8 mouse cellular contexts compared by ENCODE assay signal in genomic region chr2:30093471-30094207, GRCm38 (mm10). TPM values are rescaled to one million over a fixed set of nuclear protein-coding genes. Genes with fewer than 3 reads are reported as not detected.
DNase-seq lines count a peak whose midpoint lies in the region; ATAC-seq lines count a peak whose summit lies in the region.

Zdhhc12 (minus strand) TSS chr2:30093648.

- H3K36me3 ChIP-seq in hindbrain, embryonic 14.5 days (replicated peaks; ENCODE audit: control insufficient read depth, insufficient read depth), result peaks cover 22% of the 10 kb centered on the region

- peak within 1 kb of the TSS; percentile 26; the same call in 1 of the 2 replicates for H3K27ac ChIP-seq in hindbrain, embryonic 14.5 days

- ATAC-seq in hindbrain, embryonic 14.5 days (ENCODE audit: low FRiP score), result peak; percentile 96

- H3K4me2 ChIP-seq in hindbrain, embryonic 14.5 days (replicated peaks), result peak within 1 kb of the TSS; percentile 63

- peak; percentile 99 for DNase-seq in R1 (ENCODE audit: low read depth, low spot score)
- peak; percentile 92 to 95 for DNase-seq in cerebellum, postnatal 25 days
- peak; percentile 76 to 82 for DNase-seq in frontal cortex, postnatal 25 days (ENCODE audit: low spot score in 2 of 2)
- peak; percentile 81 for DNase-seq in hindbrain, embryonic 14.5 days (ENCODE audit: low spot score)
- peak; percentile 91 to 94 for DNase-seq in layer of hippocampus, postnatal 36 days
- peak; percentile 98 for DNase-seq in lung, postnatal 36 days
- peak; percentile 97 for DNase-seq in retina, postnatal 1 day
- DNase-seq in urinary bladder, adult 18-20 months (ENCODE audit: low spot score in 2 of 2), result peak; percentile 92 to 96

- no peaks in the 10 kb centered on the region for H3K9me3 ChIP-seq in hindbrain, embryonic 14.5 days (ENCODE audit: control insufficient read depth, low read length)

- no peaks in the 10 kb centered on the region for H3K27me3 ChIP-seq in hindbrain, embryonic 14.5 days (ENCODE audit: control insufficient read depth, insufficient read depth, low read length)

- H3K4me1 ChIP-seq in hindbrain, embryonic 14.5 days (replicated peaks; ENCODE audit: control insufficient read depth, insufficient read depth, low read length), result peaks cover 7% of the 10 kb centered on the region; the same call in 1 of the 2 replicates

- under 1% methylated on average over 51 of the region's 51 CpGs for whole genome bisulfite sequencing in hindbrain, embryonic 14.5 days

- H3K4me3 ChIP-seq in hindbrain, embryonic 14.5 days (replicated peaks; ENCODE audit: low read length), result peak within 1 kb of the TSS; percentile 49

- peak within 1 kb of the TSS; percentile 53 for H3K9ac ChIP-seq in hindbrain, embryonic 14.5 days

RNA-seq across cellular contexts. Expression of gene Zdhhc12, which starts in this region (rescaled TPM):
- polyA plus RNA-seq in hindbrain, embryonic 14.5 days (2014; fragmentation: Nextera tagmentation; extraction: Ambion mirVana), result 27.2 TPM in 2 replicates
- total RNA-seq in layer of hippocampus, postnatal 36 days (2021), result 1 to 10 TPM; 9.4 to 9.5 TPM

Comparison
In these comparisons a context has a peak if more than half of its experiments do, and no peak if none do; other contexts are left out.
1. Peak in every context shown above with its lines: DNase-seq, ATAC-seq, H3K4me3 ChIP-seq and H3K27ac ChIP-seq.